Mouse (Mus musculus) cerebellum, adult 2 months (tissue): ENCODE measurements around the gene Has3.

Experiments used
- CTCF ChIP-seq: fragments of 200-500 bp; IDR thresholded peaks from 2 replicates; pipeline ENCODE4 v1.5.1; 2011; ENCODE audit warnings: low read depth, mild to moderate bottlenecking, control low read depth, low read length, moderate library complexity, borderline replicate concordance; ENCODE audit not compliant: insufficient read depth
- POLR2A ChIP-seq: fragments of 200-500 bp; IDR thresholded peaks from 2 replicates; pipeline ENCODE4 v1.6.1; 2011; ENCODE audit warnings: low read length, control low read depth, borderline replicate concordance; ENCODE audit not compliant: insufficient read depth

GRCm38 (mm10) chr8:106870537-106871327 lies 690 bp downstream of the Has3 start:
- TF ChIP-seq CTCF = no peak
- TF ChIP-seq POLR2A = no peak
